Mouse (Mus musculus): ENCODE results near the gene Thtpa.

- TF ChIP-seq POLR2A (IDR thresholded peaks at IDR 0.05; ENCODE audit: borderline replicate concordance, insufficient read depth, low read length) (no peak), CTCF (IDR thresholded peaks at IDR 0.05; ENCODE audit: borderline replicate concordance, insufficient read depth, low read depth, low read length) (no peak)
Observed at GRCm38 (mm10) chr14:55052496-55052895, 42.1 kb upstream of the Thtpa start.
